Mouse (Mus musculus): ENCODE measurements around the gene Naa40.

The Naa40 gene

DNA sequence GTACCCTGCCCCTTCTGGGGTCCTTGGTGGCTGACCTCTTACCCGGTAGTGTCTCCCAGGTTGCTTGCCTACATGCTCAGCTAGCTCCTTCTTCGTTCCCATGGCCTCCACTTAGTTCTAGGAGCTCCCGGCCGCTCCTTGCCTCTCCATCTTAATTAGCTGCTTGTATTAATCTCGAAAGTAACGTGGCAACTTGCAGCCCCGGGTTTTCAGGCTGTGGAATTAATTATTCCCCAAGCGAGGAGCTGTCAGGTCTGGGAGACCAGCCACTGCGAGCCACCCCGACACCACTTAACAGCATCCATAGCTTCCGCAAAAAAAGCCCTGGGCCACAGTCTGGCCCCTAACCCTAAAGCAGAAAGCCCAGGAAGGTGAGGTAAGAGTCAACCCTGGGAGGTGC lies 57.6 kb downstream of the Naa40 start:
- DNase-seq (ENCODE audit: low read depth, low spot score): no peak

DNA sequence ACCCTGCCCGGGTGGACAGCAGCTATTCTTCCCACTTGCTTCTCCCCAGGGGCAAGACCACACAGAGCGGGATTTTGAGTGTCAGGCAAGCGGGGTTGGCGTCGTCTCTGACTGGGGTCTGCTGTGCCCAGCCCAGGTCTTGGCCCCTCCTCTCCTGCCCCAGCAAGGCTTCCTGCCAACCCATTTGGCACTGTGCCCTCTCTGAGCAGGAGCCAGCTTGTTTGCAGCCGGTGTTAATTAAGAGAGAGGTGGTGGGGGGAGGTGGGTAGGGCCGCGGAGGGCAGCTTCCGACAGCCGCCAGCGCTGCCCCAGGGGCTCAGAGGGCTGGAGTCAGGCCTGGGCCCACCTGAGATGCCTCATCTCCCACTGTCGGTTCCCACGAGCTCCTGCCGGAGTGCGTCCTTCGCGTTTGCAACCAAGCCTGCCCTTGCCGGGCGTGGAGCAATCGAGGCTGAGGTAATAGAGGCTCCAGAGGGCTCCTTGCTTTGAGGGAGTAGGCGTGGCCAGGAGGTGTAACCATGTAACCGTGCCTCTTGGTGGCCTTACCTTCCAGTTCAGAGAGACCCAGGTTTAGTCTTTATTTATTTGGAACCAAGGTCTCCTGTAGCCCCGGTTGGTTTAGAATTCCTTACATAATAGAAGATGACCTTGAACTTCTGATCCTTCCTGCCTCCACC lies 58.6 kb downstream of the Naa40 start:
- peak; percentile 64 for DNase-seq (ENCODE audit: low read depth, low spot score)

DNA sequence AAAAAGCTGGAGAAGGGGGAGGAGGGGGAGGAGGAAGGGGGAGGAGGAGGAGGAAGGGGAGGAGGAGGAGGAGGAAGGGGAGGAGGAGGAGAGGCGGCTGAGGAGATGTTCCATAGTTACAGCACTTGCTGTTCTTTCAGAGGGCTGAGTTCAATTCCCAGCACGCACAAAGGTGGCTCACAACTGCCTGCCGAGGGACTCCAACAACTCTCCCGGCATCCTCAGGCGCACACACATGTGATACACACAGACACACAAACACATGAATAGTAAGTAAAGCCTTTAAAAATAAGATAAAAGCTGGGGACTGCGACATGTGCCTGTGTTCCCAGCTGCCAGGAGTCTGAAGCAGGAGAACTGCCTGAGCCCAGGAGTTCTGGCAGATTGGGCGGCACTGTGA lies 59.5 kb downstream of the Naa40 start:
- DNase-seq (ENCODE audit: low read depth, low spot score): no peak

DNA sequence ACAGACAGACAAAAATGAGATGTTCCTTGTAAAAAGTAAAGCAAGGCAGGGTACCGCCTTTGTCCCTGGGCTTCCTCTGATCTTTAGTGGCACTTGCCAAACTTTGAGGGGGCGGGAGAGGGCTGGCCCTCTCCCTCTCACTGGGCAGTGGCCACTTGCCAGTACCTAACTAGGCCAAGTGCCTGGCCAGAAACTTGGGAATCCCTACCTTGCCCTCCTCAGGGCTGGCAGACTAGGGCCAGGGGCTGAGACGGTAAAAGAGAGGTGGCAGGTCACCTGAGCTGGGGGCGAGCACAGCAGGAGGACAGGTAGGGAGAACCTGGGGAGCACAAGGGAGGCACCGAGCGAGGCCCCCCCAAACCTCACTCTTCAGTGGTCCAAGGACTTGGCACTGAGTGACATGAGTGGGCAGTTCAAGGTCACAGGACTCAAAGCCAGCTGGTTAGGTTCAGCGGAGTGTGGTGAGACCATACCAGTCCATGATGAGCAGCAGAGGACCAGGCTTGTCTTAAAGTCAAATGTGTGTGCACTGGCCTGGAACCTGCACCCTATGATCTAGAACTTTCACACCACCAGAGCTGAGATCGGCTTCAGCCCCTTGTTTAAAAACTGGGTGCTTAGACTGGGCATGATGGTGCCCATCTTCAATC lies 60.1 kb downstream of the Naa40 start:
- no peak for DNase-seq (ENCODE audit: low read depth, low spot score)

DNA sequence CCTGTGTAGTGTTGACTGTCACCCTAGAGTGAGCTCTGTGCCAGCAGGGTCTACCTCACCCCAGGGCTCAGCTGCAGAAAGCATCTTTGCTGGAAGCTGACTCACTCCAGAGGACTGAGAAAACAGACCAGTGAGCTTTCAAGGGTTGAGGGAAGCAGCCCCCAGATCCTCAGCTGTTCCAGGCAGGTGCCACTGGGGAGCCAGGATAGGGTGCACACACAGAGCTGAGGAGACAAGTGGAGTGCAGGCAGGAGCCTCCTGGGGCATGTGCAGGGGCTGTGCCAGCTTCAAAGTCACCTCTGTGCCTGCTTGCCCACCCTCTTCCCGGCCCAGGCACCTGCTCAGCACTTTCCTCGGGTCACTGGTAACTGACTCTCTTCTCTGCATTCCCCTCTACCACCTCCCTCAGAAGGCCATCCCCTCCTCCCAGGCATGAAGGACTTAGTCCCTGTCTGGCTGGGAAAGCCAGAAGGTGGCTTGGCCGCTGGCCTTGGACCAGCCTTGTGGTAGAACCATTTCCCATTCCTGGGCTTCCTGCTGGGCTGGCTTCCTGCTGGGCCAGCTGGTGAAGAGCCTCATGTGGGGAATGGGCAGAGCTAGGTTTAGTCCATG lies 62.0 kb downstream of the Naa40 start:
- DNase-seq (ENCODE audit: low read depth, low spot score): peak; percentile 76

DNA sequence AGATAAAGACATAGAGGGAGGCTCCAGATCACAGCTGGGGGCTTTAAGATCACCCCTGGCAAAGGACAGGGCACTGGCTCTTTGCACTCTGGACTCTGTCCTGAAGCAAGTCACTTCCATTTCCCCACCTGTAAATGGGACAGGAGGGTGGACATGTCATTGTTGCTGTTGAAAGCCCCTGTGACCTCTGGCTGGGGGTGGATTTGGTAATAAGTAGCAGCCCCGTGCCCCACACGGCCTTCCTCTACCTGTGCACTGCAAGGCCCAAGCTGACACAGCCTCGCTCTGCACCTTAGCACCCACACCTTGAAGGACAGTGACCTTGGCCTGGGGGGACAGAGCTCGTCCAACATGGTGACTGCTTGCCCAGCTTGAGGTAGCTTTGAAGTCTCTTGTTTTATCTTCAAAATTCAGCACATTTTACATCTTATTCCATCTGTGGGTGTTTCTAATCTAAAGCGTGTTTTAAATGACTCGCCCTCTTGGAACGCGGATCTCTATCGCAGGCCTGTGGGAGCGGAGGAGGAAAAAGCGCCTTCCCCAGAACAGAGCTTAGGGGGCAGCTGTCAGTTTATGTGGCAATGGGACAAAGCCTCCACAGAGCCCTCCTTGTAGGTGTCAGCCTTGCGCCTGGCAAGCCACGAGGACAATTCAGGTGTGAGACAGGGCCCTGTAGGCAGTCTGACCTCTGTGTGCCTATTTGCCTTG lies 63.0 kb downstream of the Naa40 start:
- DNase-seq (ENCODE audit: low read depth, low spot score): no peak

DNA sequence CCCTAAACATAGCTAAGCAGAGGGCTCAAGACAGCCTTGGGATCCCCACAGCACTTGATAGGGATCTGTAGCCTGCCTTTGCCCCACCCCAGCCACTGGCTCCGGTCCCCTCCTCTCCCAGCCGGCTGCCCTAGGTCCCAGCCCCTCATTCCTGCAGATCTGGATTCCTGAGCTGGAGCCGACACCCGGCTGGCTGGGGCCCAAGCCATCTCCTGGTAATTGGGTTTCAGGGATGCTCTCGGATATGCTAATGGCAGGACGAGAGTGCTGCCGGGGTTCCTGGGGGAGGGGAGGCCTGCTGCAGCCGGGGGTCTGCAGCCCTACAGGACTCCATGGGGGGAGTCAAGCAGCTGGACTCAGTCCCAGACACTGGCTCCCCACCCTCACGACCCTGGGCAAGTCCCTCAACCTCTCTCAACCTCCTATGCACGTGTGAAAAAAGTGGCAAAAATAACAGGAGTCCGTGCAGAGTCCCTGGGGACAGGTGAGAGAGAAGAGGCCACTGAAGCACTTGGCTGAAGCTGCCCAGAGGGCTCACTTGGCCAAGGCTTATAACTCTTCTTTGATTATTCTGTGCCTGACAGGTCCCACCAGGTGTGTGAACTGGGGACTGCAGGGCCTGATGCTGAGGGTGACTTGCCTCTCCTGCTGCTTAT lies 64.8 kb downstream of the Naa40 start:
- no peak for DNase-seq (ENCODE audit: low read depth, low spot score)
